Mouse (Mus musculus) Patski (cell line): ENCODE data around the gene Casc3. TPM values are rescaled to one million over a fixed set of nuclear protein-coding genes. Genes with fewer than 3 reads are reported as not detected.

Experiments
- ATAC-seq: fragments of 100-300 bp; one replicate; pipeline ENCODE4 v1.8.0; 2021
- CTCF ChIA-PET: fragments of 350-600 bp; sonication (Branson Sonifier 250); formaldehyde crosslinking; loops from one replicate; lab custom pipeline; 2022; ENCODE audit warnings: inconsistent platforms; lab: Charles Lee
- POLR2A ChIA-PET: fragments of 350-600 bp; sonication (Branson Sonifier 250); formaldehyde crosslinking; loops from one replicate; lab custom pipeline; 2022; ENCODE audit warnings: antibody characterized with exemption, inconsistent platforms; lab: Charles Lee
- DNase-seq: peaks from one replicate; pipeline ENCODE4 v3.0.0-alpha.2; 2011; ENCODE audit warnings: low read depth, low spot score
- H3K27me3 ChIP-seq: fragments of 371-371 bp; one replicate; pipeline ENCODE4 v1.5.1; 2021
- CTCF ChIP-seq: fragments of 100-300 bp; IDR thresholded peaks from one replicate; pipeline ENCODE4 v1.5.1; 2021
- in situ Hi-C: fragments of 300-500 bp; cut with MboI; formaldehyde crosslinking; loops from 3 replicates; pipeline ENCODE4 v1.11.1; 2018; ENCODE audit warnings: low pct_unique_long_range_greater_than_20kb, mixed read lengths
- polyA plus RNA-seq: library from polyadenylated mRNA; unstranded; gene quantifications from one replicate; pipeline ENCODE4 v1.2.3, GENCODE M21; 2021

The Casc3 gene
- polyA plus RNA-seq, 1 experiment from 2014 or later: 39.4 TPM

DNA sequence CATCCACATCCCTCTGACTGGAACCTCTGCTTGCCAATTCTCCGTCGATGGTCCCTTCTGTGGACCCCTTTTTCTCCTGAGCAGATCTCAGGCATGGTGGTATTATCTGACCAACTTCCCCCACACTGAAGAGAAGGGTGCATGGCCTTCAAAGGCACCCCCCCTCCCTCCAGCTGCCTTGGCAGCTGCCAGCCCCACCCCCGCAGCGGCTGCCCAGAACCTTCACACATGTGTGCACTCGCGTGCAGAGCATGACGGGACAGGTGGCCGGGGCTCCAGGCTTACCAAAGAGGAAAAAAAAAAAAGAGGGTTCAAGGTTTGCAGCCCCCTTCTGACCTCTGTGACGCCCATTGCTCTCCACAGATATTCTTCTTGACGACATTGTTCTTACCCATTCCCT lies 35.2 kb downstream of the Casc3 start:
- H3K27me3 ChIP-seq: no peaks in the 10 kb centered on the region
- ATAC-seq (no peak), DNase-seq (no peak)
- POLR2A ChIA-PET: interaction anchor here (0.7 kb wide), 1 partner anchor 9 kb away, joined by 3 read pairs; no protein-coding TSS in a partner anchor
- in situ Hi-C loops: no loop called here
- CTCF ChIA-PET: no interaction called here
- TF ChIP-seq CTCF: no peak

DNA sequence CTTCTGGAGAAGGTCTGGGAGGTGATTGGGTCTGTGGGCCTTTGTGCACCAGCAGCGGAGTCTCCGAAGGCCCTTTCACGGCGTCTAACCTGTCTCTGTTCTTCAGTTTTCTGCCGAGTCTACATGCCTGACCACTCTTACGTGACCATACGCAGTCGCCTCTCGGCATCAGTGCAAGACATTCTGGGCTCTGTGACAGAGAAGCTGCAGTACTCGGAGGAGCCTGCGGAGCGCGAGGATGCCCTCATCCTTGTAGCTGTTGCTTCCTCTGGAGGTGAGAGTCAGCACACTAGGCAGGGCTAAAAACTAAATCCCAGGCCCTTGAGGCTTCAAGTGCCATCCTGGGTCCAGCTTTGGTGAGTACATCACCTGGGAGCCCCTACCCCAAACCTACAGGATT lies 41.3 kb downstream of the Casc3 start:
- in situ Hi-C loops: no loop called here
- no peak for DNase-seq
- no peak for TF ChIP-seq CTCF
- CTCF ChIA-PET: interaction anchor here (2.5 kb wide), 1 partner anchor 10 kb away, joined by 4 read pairs; no protein-coding TSS in a partner anchor
- POLR2A ChIA-PET: interaction anchor here (0.8 to 1.6 kb wide), 2 partner anchors 9 to 12 kb away, joined by 3 to 4 read pairs; partner anchors contain the start of gene Rapgefl1
- H3K27me3 ChIP-seq: no peaks in the 10 kb centered on the region
- ATAC-seq: no peak

DNA sequence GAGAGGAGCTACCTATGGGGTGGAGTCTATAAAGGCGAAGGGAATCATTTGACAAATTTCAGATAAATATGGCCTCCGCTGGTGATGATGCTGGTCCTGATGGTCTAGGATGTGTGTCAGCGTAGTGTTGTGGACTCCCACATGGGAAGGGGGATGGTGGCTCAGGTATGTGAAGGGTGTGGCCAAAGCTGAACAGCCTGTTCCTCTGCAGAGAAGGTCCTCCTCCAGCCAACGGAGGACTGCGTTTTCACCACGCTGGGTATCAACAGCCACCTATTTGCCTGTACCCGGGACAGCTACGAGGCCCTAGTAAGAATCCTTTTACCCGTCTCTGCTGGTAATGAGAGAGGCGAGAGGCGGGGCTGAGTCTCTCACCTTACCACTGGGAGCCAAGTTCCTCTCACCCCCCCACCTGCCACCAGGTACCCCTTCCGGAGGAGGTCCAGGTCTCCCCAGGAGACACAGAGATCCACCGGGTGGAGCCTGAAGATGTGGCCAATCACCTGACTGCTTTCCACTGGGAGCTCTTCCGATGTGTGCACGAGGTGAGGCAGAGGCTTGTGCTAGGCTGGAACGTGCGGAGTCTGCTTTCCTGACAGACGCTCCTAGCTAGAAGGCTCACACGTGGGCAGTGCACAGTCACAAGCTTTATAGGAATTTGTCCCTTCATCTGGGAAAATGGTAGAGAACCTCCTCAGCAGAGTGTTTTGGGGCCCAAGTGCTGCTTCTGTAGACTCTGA lies 42.3 kb downstream of the Casc3 start:
- no peak for DNase-seq

DNA sequence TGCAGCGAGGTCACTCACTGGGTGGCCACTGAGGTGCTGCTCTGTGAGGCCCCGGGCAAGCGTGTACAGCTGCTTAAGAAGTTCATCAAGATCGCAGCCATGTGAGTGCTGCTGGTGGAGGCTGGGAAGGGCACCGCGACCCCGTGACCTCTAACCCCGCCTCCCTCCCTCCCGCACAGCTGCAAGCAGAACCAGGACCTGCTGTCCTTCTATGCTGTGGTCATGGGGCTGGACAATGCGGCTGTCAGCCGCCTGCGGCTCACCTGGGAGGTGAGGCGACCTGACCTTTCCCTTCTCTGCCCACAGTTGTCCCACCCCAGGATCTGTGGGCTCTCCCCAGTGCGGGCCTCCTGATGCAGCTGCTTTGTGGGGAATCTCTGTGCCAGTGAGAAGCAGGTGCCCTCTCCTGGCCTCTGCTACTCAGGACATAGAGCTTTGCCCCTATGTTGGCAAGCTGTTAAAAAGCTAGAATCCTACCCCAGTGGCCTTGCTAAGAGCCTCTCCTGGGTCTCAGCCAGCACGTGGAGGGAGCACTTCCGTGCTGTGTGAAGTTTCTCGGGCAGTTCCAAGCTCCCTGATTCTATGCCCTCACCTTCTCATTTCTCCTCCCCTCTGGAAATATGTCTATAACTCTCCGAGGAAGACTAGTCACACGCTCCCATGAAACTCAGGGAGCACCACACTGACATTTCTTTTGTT lies 44.6 kb downstream of the Casc3 start:
- ATAC-seq: no peak
- POLR2A ChIA-PET: interaction anchor here (0.6 kb wide), 1 partner anchor 9 kb away, joined by 3 read pairs; no protein-coding TSS in a partner anchor
- in situ Hi-C loops: no loop called here
- no peak for TF ChIP-seq CTCF
- DNase-seq: no peak
- CTCF ChIA-PET: no interaction called here
- H3K27me3 ChIP-seq: no peaks in the 10 kb centered on the region

More for the DNA sequence above, 42.3 kb downstream of the Casc3 start:
- no peaks in the 10 kb centered on the region for H3K27me3 ChIP-seq
- ChIA-PET POLR2A (interaction anchor here (1.6 kb wide), 1 partner anchor 10 kb away, joined by 4 read pairs; the partner anchor contains the start of gene Rapgefl1), CTCF (interaction anchor here (2.5 kb wide), 1 partner anchor 9 kb away, joined by 4 read pairs; no protein-coding TSS in a partner anchor)
- ATAC-seq: no peak
- in situ Hi-C loops: no loop called here
- no peak for TF ChIP-seq CTCF

DNA sequence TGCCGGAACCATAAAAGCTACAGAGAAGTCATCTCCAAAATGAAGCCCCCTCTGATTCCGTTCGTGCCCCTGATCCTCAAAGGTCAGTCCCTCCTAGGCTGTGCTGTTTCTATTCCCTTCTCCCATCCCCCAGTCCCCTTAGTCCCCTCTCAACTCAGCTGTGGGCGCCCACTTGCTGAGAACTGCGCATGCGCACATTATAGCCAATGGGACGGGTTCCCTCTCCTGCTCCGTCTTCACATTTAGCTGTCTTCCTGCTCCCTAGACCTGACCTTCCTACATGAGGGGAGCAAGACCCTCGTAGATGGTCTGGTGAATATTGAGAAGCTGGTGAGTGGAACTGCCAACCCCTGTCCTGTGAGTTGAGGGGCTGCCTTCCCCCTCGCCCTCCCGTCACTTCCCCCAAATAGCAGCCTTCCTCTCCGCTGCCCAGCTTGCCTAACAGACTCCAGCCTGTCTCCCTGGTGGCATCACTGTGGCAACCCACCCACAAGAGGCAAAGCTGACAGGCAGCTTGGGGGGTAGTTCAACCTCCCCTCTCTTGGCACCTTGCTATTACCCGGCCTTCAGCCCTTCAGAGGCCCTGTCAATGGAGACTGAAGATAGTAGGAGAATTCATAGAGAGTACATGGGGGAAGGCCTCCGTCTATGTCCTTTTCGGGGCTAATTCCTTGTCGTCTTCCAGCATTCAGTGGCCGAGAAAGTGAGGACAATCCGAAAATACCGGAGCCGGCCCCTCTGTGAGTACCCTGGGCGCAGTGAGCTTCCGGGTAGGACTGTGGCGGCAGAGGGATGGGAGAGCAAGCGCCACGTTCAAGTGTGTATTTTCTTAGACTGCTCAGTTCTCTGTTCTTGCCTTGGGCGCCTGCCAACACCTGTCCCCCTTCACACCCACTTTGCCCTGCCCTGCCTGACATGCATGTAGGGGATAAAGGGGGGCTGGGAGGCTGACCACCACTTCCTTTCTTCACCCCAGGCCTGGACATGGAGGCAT lies 45.7 kb downstream of the Casc3 start:
- POLR2A ChIA-PET: no interaction called here
- no peak for DNase-seq
- in situ Hi-C loops: loop anchor here (25.0 kb wide), 1 partner anchor 812 kb away; the partner anchor contains the start of genes Gm11555, Gm11563 and Krtap4-6
- H3K27me3 ChIP-seq: no peaks in the 10 kb centered on the region
- TF ChIP-seq CTCF: no peak
- CTCF ChIA-PET: no interaction called here
- ATAC-seq: no peak

DNA sequence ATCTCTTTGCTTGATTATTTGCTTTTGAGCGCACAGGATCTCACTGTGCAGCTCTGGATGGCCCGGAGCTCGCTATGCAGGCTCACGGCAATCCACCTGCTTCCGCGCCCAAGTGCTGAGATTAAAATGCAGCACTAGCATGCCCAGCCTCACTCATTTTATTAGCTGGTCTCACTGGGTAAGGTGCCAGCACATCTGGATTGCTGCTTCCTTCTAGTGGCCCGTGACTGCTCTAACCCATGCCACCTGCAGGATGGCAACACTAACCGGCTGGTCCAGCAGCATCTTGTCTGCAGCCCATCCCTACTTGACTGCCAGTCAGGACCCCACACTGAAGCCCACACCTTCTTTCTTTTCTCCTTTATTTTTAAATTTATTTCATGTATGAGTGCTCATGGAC lies 49.4 kb downstream of the Casc3 start:
- TF ChIP-seq CTCF: no peak
- DNase-seq: no peak
- H3K27me3 ChIP-seq: no peaks in the 10 kb centered on the region
- POLR2A ChIA-PET: no interaction called here
- no peak for ATAC-seq
- CTCF ChIA-PET: interaction anchor here (1.1 to 1.9 kb wide), 3 partner anchors 9 to 65 kb away, joined by 3 to 5 read pairs (median 4); no protein-coding TSS in a partner anchor
- in situ Hi-C loops: loop anchor here (25.0 kb wide), 1 partner anchor 808 kb away; the partner anchor contains the start of genes Gm11555, Gm11563 and Krtap4-6

DNA sequence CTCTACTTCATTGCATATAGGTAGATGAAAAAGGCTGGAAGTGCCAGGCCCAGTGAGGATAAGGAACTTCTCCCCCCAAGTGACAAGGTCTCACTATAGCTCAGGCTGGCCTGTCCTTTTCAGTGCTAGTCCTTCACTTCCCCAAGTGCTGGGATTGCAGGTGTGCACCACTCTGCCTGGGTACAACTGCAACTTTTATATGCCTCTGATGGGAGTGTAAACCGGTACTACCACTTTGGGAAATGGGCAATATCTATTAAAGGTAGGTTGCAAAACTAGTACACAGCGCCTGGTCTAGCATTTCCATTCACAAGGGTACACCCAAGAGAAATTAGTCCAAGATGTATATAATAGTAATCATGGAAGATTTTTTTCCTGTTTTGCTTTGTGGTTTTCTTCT lies 50.0 kb downstream of the Casc3 start:
- ChIA-PET CTCF (interaction anchor here (1.1 to 1.9 kb wide), 3 partner anchors 8 to 66 kb away, joined by 3 to 5 read pairs (median 4); no protein-coding TSS in a partner anchor), POLR2A (no interaction called here)
- no peak for TF ChIP-seq CTCF
- no peak for DNase-seq
- H3K27me3 ChIP-seq: no peaks in the 10 kb centered on the region
- in situ Hi-C loops: loop anchor here (25.0 kb wide), 1 partner anchor 808 kb away; the partner anchor contains the start of genes Gm11555, Gm11563 and Krtap4-6
- no peak for ATAC-seq

DNA sequence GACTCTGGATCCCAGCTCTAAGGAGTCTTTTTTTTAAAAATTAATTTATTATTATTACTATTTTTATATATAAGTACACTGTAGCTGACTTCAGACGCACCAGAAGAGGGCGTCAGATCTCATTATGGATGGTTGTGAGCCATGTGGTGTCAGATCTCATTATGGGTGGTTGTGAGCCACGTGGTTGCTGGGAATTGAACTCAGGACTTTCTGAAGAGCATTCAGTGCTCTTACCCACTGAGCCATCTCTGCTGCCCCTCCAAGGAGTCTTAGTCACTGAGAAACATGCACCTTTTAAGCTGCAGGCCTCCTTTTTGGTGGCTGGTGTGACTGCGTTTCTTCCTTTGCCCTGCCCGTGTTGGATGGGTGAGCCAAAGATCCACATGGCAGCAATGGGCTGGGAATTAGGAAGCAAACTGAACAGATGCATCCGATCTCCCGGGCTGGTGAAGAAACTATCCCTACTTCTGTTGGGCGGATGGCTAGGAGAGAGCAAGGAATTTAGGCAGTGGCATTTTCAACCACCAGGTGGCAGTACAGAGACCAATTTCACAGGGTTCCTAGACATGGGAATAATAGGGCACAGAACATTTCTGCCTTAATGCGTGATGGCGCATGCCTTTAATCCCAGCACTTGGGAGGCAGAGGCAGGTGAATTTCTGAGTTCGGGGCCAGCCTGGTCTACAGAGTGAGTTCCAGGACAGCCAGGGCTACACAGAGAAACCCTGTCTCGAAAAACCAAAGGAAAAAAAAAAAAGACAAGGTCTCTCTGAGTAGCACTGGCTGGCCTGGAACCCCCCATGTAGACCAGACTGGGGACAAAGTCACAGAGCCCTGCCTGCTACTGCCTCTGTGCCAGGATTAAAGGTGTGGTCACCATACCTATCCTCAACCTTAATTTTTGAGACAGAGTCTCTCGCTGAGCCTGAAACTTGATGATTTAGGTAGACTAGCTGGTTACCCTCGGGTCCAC lies 54.3 kb downstream of the Casc3 start:
- peak; percentile 28 for ATAC-seq
- in situ Hi-C loops: loop anchor here (25.0 kb wide), 1 partner anchor 803 kb away; the partner anchor contains the start of genes Gm11555, Gm11563 and Krtap4-6
- TF ChIP-seq CTCF: peak; percentile 87
- H3K27me3 ChIP-seq: no peaks in the 10 kb centered on the region
- ChIA-PET CTCF (interaction anchor here (0.8 to 2.4 kb wide), 2 partner anchors 17 to 50 kb away, joined by 4 to 13 read pairs; no protein-coding TSS in a partner anchor), POLR2A (no interaction called here)
- peak; percentile 62 for DNase-seq
